Mouse (Mus musculus) heart, adult 2 months (tissue): Measurements from ENCODE around the gene Mtf2. TPM values are rescaled to one million over a fixed set of nuclear protein-coding genes. Genes with fewer than 3 reads are reported as not detected.
"Not testable (repeated sequence)": the region's sequence is repeated elsewhere in the genome, so short reads cannot be mapped to it uniquely, and the experiment has no call there.

Experiments
- DNase-seq, 2 experiments: peaks; one replicate each; pipeline ENCODE4 v3.0.0; 2021
- H3K27ac ChIP-seq: fragments of 200-600 bp; 2 replicates; pipeline ENCODE4 v1.8.1; 2022
- H3K27me3 ChIP-seq: fragments of 200-500 bp; 2 replicates; pipeline ENCODE4 v1.6.1; 2012; ENCODE audit warnings: mild to moderate bottlenecking, low read length, inconsistent platforms, mixed read lengths; ENCODE audit not compliant: control insufficient read depth, insufficient read depth
- H3K36me3 ChIP-seq: fragments of 200-500 bp; 2 replicates; pipeline ENCODE4 v1.6.1; 2012; ENCODE audit warnings: low read length, inconsistent platforms; ENCODE audit not compliant: control insufficient read depth, insufficient read depth
- H3K4me1 ChIP-seq: fragments of 200-500 bp; 2 replicates; pipeline ENCODE4 v1.6.1; 2011; ENCODE audit warnings: low read length; ENCODE audit not compliant: control insufficient read depth, insufficient read depth
- H3K4me3 ChIP-seq: fragments of 200-600 bp; 2 replicates; pipeline ENCODE4 v1.8.1; 2022
- H3K79me2 ChIP-seq: fragments of 200-500 bp; replicated peaks from 2 replicates; pipeline ENCODE4 v1.6.1; 2012; ENCODE audit warnings: mild to moderate bottlenecking, inconsistent platforms, low read length, moderate library complexity, mixed read lengths; ENCODE audit not compliant: control insufficient read depth, insufficient read depth
- H3K9ac ChIP-seq: fragments of 200-500 bp; 2 replicates; pipeline ENCODE4 v1.6.1; 2012; ENCODE audit warnings: low read depth, mild to moderate bottlenecking, control low read depth, inconsistent platforms, low read length, mixed read lengths
- CTCF ChIP-seq: fragments of 200-600 bp; IDR thresholded peaks from 2 replicates; pipeline ENCODE4 v1.8.1; 2022; ENCODE audit warnings: antibody characterized with exemption, mild to moderate bottlenecking, moderate library complexity
- EP300 ChIP-seq: fragments of 200-500 bp; IDR thresholded peaks from 2 replicates; pipeline ENCODE4 v1.6.1; 2011; ENCODE audit warnings: low read depth, low read length, control low read depth; ENCODE audit not compliant: insufficient read depth
- POLR2A ChIP-seq: fragments of 200-500 bp; IDR thresholded peaks from 2 replicates; pipeline ENCODE4 v1.6.1; 2011; ENCODE audit warnings: mild to moderate bottlenecking, low read depth, low read length, control low read depth; ENCODE audit not compliant: insufficient read depth
- WGBS: fragments of 180-500 bp; shearing (Covaris S2); methylation state at CpG from one replicate; pipeline ENCODE4 v1.1.7; 2018; 5-methylcytosine and 5-hydroxymethylcytosine counted together
- intact Hi-C: fragments of 180-260 bp; cut with DNase I; formaldehyde crosslinking; loops from one replicate; pipeline ENCODE4 v1.15.1; 2025
- polyA plus RNA-seq: library from polyadenylated mRNA; depleted of rRNA; stranded (reverse); fragments of >200 nt; gene quantifications from 2 replicates; pipeline ENCODE4 v1.2.3, GENCODE M21; 2012
- total RNA-seq, 2 experiments: library from RNA; stranded (reverse); gene quantifications; 2 replicates each; pipeline ENCODE4 v1.2.3; 2021

Gene Mtf2
- total and polyA plus RNA-seq, 3 experiments, result 5.8 to 12.2 (median 10.7) TPM

GRCm38 (mm10) chr5:108072301-108072700 lies 6.8 kb downstream of the Mtf2 start:
- intact Hi-C loops, result no loop called here
- H3K27ac ChIP-seq, result no peak overlapping the region

GRCm38 (mm10) chr5:108076241-108076640 lies 10.8 kb downstream of the Mtf2 start:
- Histone ChIP-seq H3K27me3 (no peaks in the 10 kb centered on the region), H3K27ac (no peak overlapping the region), H3K36me3 (peaks cover 4% of the 10 kb centered on the region; the same call in 1 of the 2 replicates), H3K4me1 (no peaks in the 10 kb centered on the region), H3K9ac (no peak overlapping the region), H3K79me2 (peaks cover 16% of the 10 kb centered on the region), H3K4me3 (no peak overlapping the region)
- intact Hi-C loops, result no loop called here
- DNase-seq, result no peak
- TF ChIP-seq CTCF, result no peak
- no peak for TF ChIP-seq EP300
- TF ChIP-seq POLR2A, result no peak

More at GRCm38 (mm10) chr5:108072301-108072700, 6.8 kb downstream of the Mtf2 start:
- H3K36me3 ChIP-seq, result peaks cover 9% of the 10 kb centered on the region
- H3K4me3 ChIP-seq, result no peak overlapping the region
- H3K9ac ChIP-seq, result no peak overlapping the region
- WGBS, result 100% methylated on average over 1 of the region's 1 CpGs
- H3K27me3 ChIP-seq, result no peaks in the 10 kb centered on the region
- no peak for TF ChIP-seq EP300
- no peak for TF ChIP-seq POLR2A
- no peak for TF ChIP-seq CTCF
- no peaks in the 10 kb centered on the region; the same call in 1 of the 2 replicates for H3K4me1 ChIP-seq
- peaks cover 18% of the 10 kb centered on the region for H3K79me2 ChIP-seq
- DNase-seq, result no peak

GRCm38 (mm10) chr5:108076833-108077540 lies 11.5 kb downstream of the Mtf2 start:
- intact Hi-C loops, result no loop called here
- no peak overlapping the region for H3K9ac ChIP-seq
- no peak overlapping the region for H3K27ac ChIP-seq
- TF ChIP-seq POLR2A (no peak), EP300 (no peak), CTCF (no peak)
- H3K79me2 ChIP-seq, result peaks cover 15% of the 10 kb centered on the region
- H3K36me3 ChIP-seq, result peaks cover 4% of the 10 kb centered on the region; the same call in 1 of the 2 replicates
- no peak overlapping the region for H3K4me3 ChIP-seq
- no peak for DNase-seq
- H3K27me3 ChIP-seq, result no peaks in the 10 kb centered on the region
- no peaks in the 10 kb centered on the region for H3K4me1 ChIP-seq
- WGBS, result 75% methylated on average over 6 of the region's 6 CpGs

GRCm38 (mm10) chr5:108079603-108080002 lies 14.1 kb downstream of the Mtf2 start:
- Histone ChIP-seq H3K79me2 (peaks cover 9% of the 10 kb centered on the region), H3K36me3 (peaks cover 4% of the 10 kb centered on the region; the same call in 1 of the 2 replicates), H3K4me3 (no peak overlapping the region), H3K27ac (peak overlapping the region; percentile 39), H3K9ac (no peak overlapping the region), H3K4me1 (no peaks in the 10 kb centered on the region), H3K27me3 (no peaks in the 10 kb centered on the region)
- DNase-seq, result no peak
- TF ChIP-seq EP300 (no peak), POLR2A (no peak), CTCF (no peak)
- intact Hi-C loops, result loop anchor here (5.0 kb wide), 1 partner anchor 47 kb away; no protein-coding TSS in a partner anchor

- Histone ChIP-seq H3K9ac (no peak overlapping the region), H3K79me2 (peaks cover 3% of the 10 kb centered on the region), H3K27me3 (no peaks in the 10 kb centered on the region), H3K4me1 (no peaks in the 10 kb centered on the region), H3K36me3 (peaks cover 4% of the 10 kb centered on the region; the same call in 1 of the 2 replicates), H3K27ac (no peak overlapping the region), H3K4me3 (no peak overlapping the region)
- DNase-seq, result no peak
- intact Hi-C loops, result loop anchor here (5.0 kb wide), 1 partner anchor 50 kb away; no protein-coding TSS in a partner anchor
- 43% methylated on average over 2 of the region's 2 CpGs for WGBS
- TF ChIP-seq CTCF (peak; percentile 67), POLR2A (no peak)
Observed at GRCm38 (mm10) chr5:108082380-108082779, 16.9 kb downstream of the Mtf2 start.

- peak; percentile 39 for TF ChIP-seq CTCF
- TF ChIP-seq POLR2A, result no peak
- TF ChIP-seq EP300, result no peak
- Histone ChIP-seq H3K4me3 (no peak overlapping the region), H3K36me3 (no peaks in the 10 kb centered on the region; the same call in 1 of the 2 replicates), H3K79me2 (no peaks in the 10 kb centered on the region), H3K27me3 (no peaks in the 10 kb centered on the region), H3K27ac (no peak overlapping the region), H3K4me1 (no peaks in the 10 kb centered on the region), H3K9ac (no peak overlapping the region)
- WGBS, result 89% methylated on average over 2 of the region's 2 CpGs
- no peak for DNase-seq
- intact Hi-C loops, result loop anchor here (5.0 kb wide), 1 partner anchor 163 kb away; no protein-coding TSS in a partner anchor
Observed at GRCm38 (mm10) chr5:108085440-108085839, 20.0 kb downstream of the Mtf2 start.

- H3K9ac ChIP-seq, H3K36me3 ChIP-seq, H3K4me1 ChIP-seq, DNase-seq, intact Hi-C loops, H3K4me3 ChIP-seq, H3K27ac ChIP-seq, H3K27me3 ChIP-seq, H3K79me2 ChIP-seq: not testable (repeated sequence)
- WGBS, result 95% methylated on average over 8 of the region's 8 CpGs
Observed at GRCm38 (mm10) chr5:108092731-108093130, 27.3 kb downstream of the Mtf2 start.
